Mouse (Mus musculus): ENCODE measurements around the gene Dysf. TPM values are rescaled to one million over a fixed set of nuclear protein-coding genes. Genes with fewer than 3 reads are reported as not detected.

The Dysf gene
- total and polyA plus RNA-seq, 3 experiments = not detected

DNA sequence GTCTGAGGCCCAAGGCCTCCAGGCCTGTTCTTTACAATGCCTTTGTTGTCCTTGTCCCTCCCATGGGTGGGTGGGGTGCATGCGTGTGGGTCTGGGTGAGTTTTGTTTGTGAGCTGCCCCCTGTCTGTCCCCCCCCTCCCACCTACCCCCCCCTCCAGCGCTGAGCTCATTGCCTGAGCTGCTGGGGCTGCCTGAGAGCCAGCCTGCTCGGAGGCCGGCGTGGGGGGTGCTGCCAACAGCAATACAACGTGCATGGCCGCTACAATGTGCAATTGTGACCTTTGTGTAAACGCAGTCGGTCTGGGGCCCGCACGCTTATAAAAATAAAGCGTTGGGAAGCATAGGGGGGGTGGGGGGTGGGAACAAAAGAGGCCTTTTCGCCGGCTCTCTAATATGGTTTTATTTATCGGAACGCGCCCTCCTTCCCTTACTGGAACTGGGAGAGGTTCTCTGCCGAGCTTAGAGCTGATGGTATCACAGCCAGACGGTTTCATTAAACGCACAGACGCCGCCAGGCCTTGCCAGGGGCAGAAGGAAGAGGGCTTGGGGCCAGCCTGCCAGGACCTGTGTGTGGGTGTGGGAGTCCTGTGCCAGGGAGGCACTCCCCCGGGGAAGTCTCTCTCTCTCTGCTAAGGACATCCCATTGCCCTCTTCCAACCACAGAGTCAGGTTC, 126.5 kb downstream of the Dysf start:
- Histone ChIP-seq H3K36me3 (ENCODE audit: control insufficient read depth in 1 of 2, insufficient read depth in 2 of 2, low read length in 2 of 2) (no peaks in the 10 kb centered on the region), H3K9ac (ENCODE audit: control insufficient read depth, low read depth, low read length, poor library complexity, severe bottlenecking) (no peak overlapping the region), H3K27me3 (ENCODE audit: control insufficient read depth in 1 of 2, insufficient read depth in 2 of 2, low read length in 2 of 2) (no peaks in the 10 kb centered on the region), H3K4me1 (ENCODE audit: control insufficient read depth in 1 of 2, insufficient read depth in 2 of 2, low read length in 2 of 2) (no peaks in the 10 kb centered on the region), H3K9me3 (replicated peaks; ENCODE audit: insufficient read depth, low read length) (no peaks in the 10 kb centered on the region), H3K27ac (ENCODE audit: control insufficient read depth, low read depth, low read length) (no peak overlapping the region), H3K79me2 (ENCODE audit: control insufficient read depth, insufficient read depth, low read length, poor library complexity) (no peaks in the 10 kb centered on the region), H3K4me3 (ENCODE audit: control insufficient read depth in 1 of 2, insufficient read depth in 1 of 2, low read depth in 2 of 2, low read length in 2 of 2) (no peak overlapping the region)
- DNase-seq (ENCODE audit: low read depth, low spot score) = no peak
- TF ChIP-seq POLR2AphosphoS5 (IDR thresholded peaks at IDR 0.05; ENCODE audit: borderline replicate concordance, low read depth, low read length) = no peak
- TF ChIP-seq POLR2AphosphoS2 (IDR thresholded peaks at IDR 0.05; ENCODE audit: low read length) = no peak
- TF ChIP-seq MAX (IDR thresholded peaks at IDR 0.05; ENCODE audit: low read length) = no peak
- no peak for TF ChIP-seq JUND (IDR thresholded peaks at IDR 0.05; ENCODE audit: low read depth, low read length)
- TF ChIP-seq E2F4 (IDR thresholded peaks at IDR 0.05; ENCODE audit: borderline replicate concordance, low read depth, low read length) = no peak
- TF ChIP-seq ELF1 (IDR thresholded peaks at IDR 0.05; ENCODE audit: low read depth, low read length) = no peak
- no peak for TF ChIP-seq MYB (IDR thresholded peaks at IDR 0.05; ENCODE audit: low read depth, low read length)
- no peak for TF ChIP-seq USF1 (IDR thresholded peaks at IDR 0.05; ENCODE audit: low read depth, low read length)
- no peak for TF ChIP-seq HCFC1 (IDR thresholded peaks at IDR 0.05; ENCODE audit: low read depth, low read length)
- TF ChIP-seq NRF1 (IDR thresholded peaks at IDR 0.05; ENCODE audit: insufficient read depth, low read depth, low read length, poor library complexity, severe bottlenecking) = no peak
- no peak for TF ChIP-seq ZNF384 (IDR thresholded peaks at IDR 0.05; ENCODE audit: low read depth, low read length)

DNA sequence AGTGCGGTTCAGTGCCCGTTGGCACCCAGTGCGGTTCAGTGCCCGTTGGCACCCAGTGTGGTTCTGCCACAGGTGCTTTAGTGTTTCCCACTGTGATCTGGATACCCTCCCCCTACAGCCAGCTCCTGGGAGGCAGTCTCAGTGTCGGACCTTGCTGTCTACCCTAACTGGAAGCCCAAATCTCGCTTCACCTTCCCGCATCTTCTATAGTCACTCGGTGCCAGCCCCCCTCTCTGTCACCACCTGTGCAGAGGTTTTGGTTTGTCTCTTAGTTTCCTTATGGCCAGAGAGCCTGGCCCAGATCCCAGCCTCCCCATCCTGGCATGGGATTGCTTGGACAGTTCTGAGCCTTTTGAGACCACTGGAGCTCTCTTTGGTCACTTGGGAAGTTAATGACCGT, 127.3 kb downstream of the Dysf start:
- Histone ChIP-seq H3K4me1 (ENCODE audit: control insufficient read depth in 1 of 2, insufficient read depth in 2 of 2, low read length in 2 of 2) (no peaks in the 10 kb centered on the region), H3K27me3 (ENCODE audit: control insufficient read depth in 1 of 2, insufficient read depth in 2 of 2, low read length in 2 of 2) (no peaks in the 10 kb centered on the region), H3K9ac (ENCODE audit: control insufficient read depth, low read depth, low read length, poor library complexity, severe bottlenecking) (no peak overlapping the region), H3K79me2 (ENCODE audit: control insufficient read depth, insufficient read depth, low read length, poor library complexity) (no peaks in the 10 kb centered on the region), H3K4me3 (ENCODE audit: control insufficient read depth in 1 of 2, insufficient read depth in 1 of 2, low read depth in 2 of 2, low read length in 2 of 2) (no peak overlapping the region), H3K27ac (ENCODE audit: control insufficient read depth, low read depth, low read length) (no peak overlapping the region), H3K36me3 (ENCODE audit: control insufficient read depth in 1 of 2, insufficient read depth in 2 of 2, low read length in 2 of 2) (no peaks in the 10 kb centered on the region), H3K9me3 (replicated peaks; ENCODE audit: insufficient read depth, low read length) (no peaks in the 10 kb centered on the region)
- no peak for DNase-seq (ENCODE audit: low read depth, low spot score)
- TF ChIP-seq POLR2AphosphoS2 (IDR thresholded peaks at IDR 0.05; ENCODE audit: low read length) (no peak), SMC3 (IDR thresholded peaks at IDR 0.05; ENCODE audit: low read depth, low read length) (no peak), POLR2A (IDR thresholded peaks at IDR 0.05; ENCODE audit: control insufficient read depth in 1 of 2, insufficient read depth in 1 of 2, low read depth in 1 of 2, low read length in 2 of 2, poor library complexity in 1 of 2) (no peak)

DNA sequence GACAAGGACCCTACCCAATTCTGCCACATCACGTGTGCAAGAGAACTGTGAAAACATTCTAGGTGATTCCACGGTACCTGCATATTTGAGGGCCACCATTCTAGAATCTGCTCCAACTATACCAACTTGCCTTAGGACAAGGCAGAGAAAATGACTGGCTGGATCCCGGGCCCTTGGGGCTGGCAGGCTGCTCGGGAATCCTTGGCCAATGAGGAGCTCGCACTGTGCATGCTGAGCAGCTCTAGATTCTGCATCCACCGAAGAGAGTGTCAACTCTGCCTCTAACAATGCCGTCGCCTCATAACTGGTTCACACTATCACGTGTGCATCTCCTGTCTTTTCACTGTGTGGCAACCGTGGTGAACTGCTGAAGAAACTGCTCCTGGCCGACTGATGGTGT, 128.0 kb downstream of the Dysf start:
- H3K4me1 ChIP-seq (ENCODE audit: control insufficient read depth in 1 of 2, insufficient read depth in 2 of 2, low read length in 2 of 2) = no peaks in the 10 kb centered on the region
- no peak for TF ChIP-seq TAL1 (IDR thresholded peaks at IDR 0.05; ENCODE audit: low read length)
- TF ChIP-seq ZMIZ1 (IDR thresholded peaks at IDR 0.05; ENCODE audit: low read depth, low read length) = no peak
- no peak for TF ChIP-seq JUND (IDR thresholded peaks at IDR 0.05; ENCODE audit: low read depth, low read length)
- no peak for TF ChIP-seq MYB (IDR thresholded peaks at IDR 0.05; ENCODE audit: low read depth, low read length)
- TF ChIP-seq ELF1 (IDR thresholded peaks at IDR 0.05; ENCODE audit: low read depth, low read length) = no peak
- TF ChIP-seq EP300 (IDR thresholded peaks at IDR 0.05; ENCODE audit: low read depth in 1 of 2, low read length in 2 of 2) = no peak
- no peak for TF ChIP-seq KAT2A (conservative IDR thresholded peaks at IDR 0.05; ENCODE audit: low read depth, low read length)
- TF ChIP-seq TBP (IDR thresholded peaks at IDR 0.05; ENCODE audit: low read depth, low read length) = no peak
- no peak for TF ChIP-seq RCOR1 (IDR thresholded peaks at IDR 0.05; ENCODE audit: low read depth, low read length)
- no peak for TF ChIP-seq USF1 (IDR thresholded peaks at IDR 0.05; ENCODE audit: low read depth, low read length)
- no peak for TF ChIP-seq GATA1 (IDR thresholded peaks at IDR 0.05; ENCODE audit: low read depth, low read length)
- TF ChIP-seq UBTF (IDR thresholded peaks at IDR 0.05; ENCODE audit: borderline replicate concordance, insufficient read depth, low read depth, low read length) = no peak
- no peak for TF ChIP-seq ETS1 (IDR thresholded peaks at IDR 0.05; ENCODE audit: low read depth, low read length)
- TF ChIP-seq POLR2AphosphoS5 (IDR thresholded peaks at IDR 0.05; ENCODE audit: borderline replicate concordance, low read depth, low read length) = no peak
- no peak for TF ChIP-seq MAZ (IDR thresholded peaks at IDR 0.05; ENCODE audit: low read depth, low read length)

More for the DNA sequence above, 128.0 kb downstream of the Dysf start:
- DNase-seq (ENCODE audit: low read depth, low spot score) = no peak
- no peak overlapping the region for H3K4me3 ChIP-seq (ENCODE audit: control insufficient read depth in 1 of 2, insufficient read depth in 1 of 2, low read depth in 2 of 2, low read length in 2 of 2)
- H3K79me2 ChIP-seq (ENCODE audit: control insufficient read depth, insufficient read depth, low read length, poor library complexity) = no peaks in the 10 kb centered on the region
- H3K27me3 ChIP-seq (ENCODE audit: control insufficient read depth in 1 of 2, insufficient read depth in 2 of 2, low read length in 2 of 2) = no peaks in the 10 kb centered on the region
- H3K9ac ChIP-seq (ENCODE audit: control insufficient read depth, low read depth, low read length, poor library complexity, severe bottlenecking) = no peak overlapping the region
- H3K9me3 ChIP-seq (replicated peaks; ENCODE audit: insufficient read depth, low read length) = no peaks in the 10 kb centered on the region
- H3K36me3 ChIP-seq (ENCODE audit: control insufficient read depth in 1 of 2, insufficient read depth in 2 of 2, low read length in 2 of 2) = no peaks in the 10 kb centered on the region
- H3K27ac ChIP-seq (ENCODE audit: control insufficient read depth, low read depth, low read length) = no peak overlapping the region
